8 mouse cellular contexts compared by ENCODE assay signal in the genomic region with DNA sequence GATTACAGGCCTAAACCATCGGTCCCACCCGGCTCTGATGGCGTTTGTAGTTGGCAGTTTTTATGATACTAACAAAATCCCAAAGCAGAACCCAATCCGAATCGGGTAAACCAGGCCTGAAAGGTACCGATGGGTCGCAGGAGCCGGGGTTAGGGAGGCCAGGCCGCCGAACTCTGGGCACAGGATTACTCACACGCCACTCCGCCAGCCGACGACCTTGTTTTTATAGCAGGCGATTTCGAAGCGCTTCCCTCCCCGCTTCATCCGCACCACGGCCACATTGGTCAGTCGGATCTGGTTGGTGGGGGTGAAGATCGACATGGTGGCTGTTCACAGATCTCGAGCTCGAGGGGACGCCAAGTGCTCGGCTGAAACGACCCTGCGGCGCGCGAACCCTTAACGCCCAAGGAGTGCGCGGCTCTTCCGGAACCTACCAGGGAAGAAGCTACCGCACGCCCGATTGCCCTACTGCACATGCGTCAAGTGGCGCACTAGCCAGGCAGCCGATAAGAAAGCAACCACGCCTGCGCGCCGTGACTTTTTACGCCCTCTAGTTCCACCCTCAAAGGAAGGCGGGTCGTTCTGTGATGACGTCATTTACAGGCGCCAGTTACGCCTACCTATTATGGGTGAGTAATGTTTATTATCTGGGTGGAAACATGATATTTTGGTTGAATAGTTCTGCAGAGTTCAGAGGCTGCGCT. TPM values are rescaled to one million over a fixed set of nuclear protein-coding genes. Genes with fewer than 3 reads are reported as not detected.
DNase-seq lines count a peak whose midpoint lies in the region; ATAC-seq and TF ChIP-seq lines count a peak whose summit lies in the region.

A gene (minus strand): TSS at position 514 of the 704 bp plus-strand sequence.
A gene (plus strand): TSS at position 603 of the 704 bp plus-strand sequence.

- H3K4me2 ChIP-seq in embryonic facial prominence, embryonic 14.5 days (ENCODE audit: low read depth, low read length): peak within 1 kb of the TSS; percentile 85
- peak within 1 kb of the TSS; percentile 85 for H3K4me2 ChIP-seq in limb, embryonic 13.5 days (replicated peaks)
- peak within 1 kb of the TSS; percentile 85 for H3K4me2 ChIP-seq in midbrain, embryonic 16.5 days (ENCODE audit: low read length)

- peak; percentile 100 for DNase-seq in 3T3-L1 (ENCODE audit: low read depth, low spot score)
- DNase-seq in adrenal gland, postnatal 4 days (ENCODE audit: low spot score in 2 of 2): peak; percentile 90 to 94
- peak; percentile 99 for DNase-seq in embryonic facial prominence, embryonic 14.5 days (ENCODE audit: low spot score)
- peak; percentile 95 to 98 for DNase-seq in heart, adult 2 months
- peak; percentile 98 to 99 for DNase-seq in kidney, adult 8-10 months
- DNase-seq in spleen, postnatal 10 days (ENCODE audit: low spot score in 2 of 2): peak; percentile 90 to 98

- H3K4me3 ChIP-seq in embryonic facial prominence, embryonic 14.5 days (ENCODE audit: low read depth, low read length): peak within 1 kb of the TSS; percentile 81
- peak within 1 kb of the TSS; percentile 74 for H3K4me3 ChIP-seq in heart, adult 2 months
- peak within 1 kb of the TSS; percentile 77 for H3K4me3 ChIP-seq in limb, embryonic 13.5 days
- peak within 1 kb of the TSS; percentile 80 for H3K4me3 ChIP-seq in midbrain, embryonic 16.5 days (ENCODE audit: low read depth, low read length)

- peak; percentile 84 for TF ChIP-seq EP300 in heart, adult 2 months (IDR thresholded peaks at IDR 0.05; ENCODE audit: insufficient read depth, low read depth, low read length)

- intact Hi-C loops in heart, adult 2 months (cut with DNase I): loop anchor here (2.0 kb wide), 1 partner anchor 32 kb away; no protein-coding TSS in a partner anchor

- TF ChIP-seq CTCF in heart, adult 2 months (IDR thresholded peaks at IDR 0.05): no peak

- under 1% methylated on average over 43 of the region's 52 CpGs for WGBS in embryonic facial prominence, embryonic 14.5 days
- under 1% methylated on average over 52 of the region's 52 CpGs for WGBS in heart, adult 2 months
- under 1% methylated on average over 52 of the region's 52 CpGs for WGBS in limb, embryonic 13.5 days
- WGBS in midbrain, embryonic 16.5 days: under 1% methylated on average over 52 of the region's 52 CpGs

- peak; percentile 91 for ATAC-seq in embryonic facial prominence, embryonic 14.5 days (ENCODE audit: low read depth)
- peak; percentile 84 for ATAC-seq in limb, embryonic 13.5 days (ENCODE audit: low FRiP score, low read depth)
- ATAC-seq in midbrain, embryonic 16.5 days: peak; percentile 91

- TF ChIP-seq POLR2A in heart, adult 2 months (IDR thresholded peaks at IDR 0.05; ENCODE audit: insufficient read depth, low read depth, low read length): peak; percentile 97

- peak within 1 kb of the TSS; percentile 84 for H3K27ac ChIP-seq in embryonic facial prominence, embryonic 14.5 days (replicated peaks; ENCODE audit: low read depth, low read length)
- H3K27ac ChIP-seq in heart, adult 2 months: peak within 1 kb of the TSS; percentile 95
- peak within 1 kb of the TSS; percentile 73; the same call in 1 of the 2 replicates for H3K27ac ChIP-seq in limb, embryonic 13.5 days
- H3K27ac ChIP-seq in midbrain, embryonic 16.5 days (ENCODE audit: low read length): peak within 1 kb of the TSS; percentile 83

- H3K4me1 ChIP-seq in embryonic facial prominence, embryonic 14.5 days (ENCODE audit: control insufficient read depth, insufficient read depth, low read length): peaks cover 6% of the 10 kb centered on the region; the same call in 1 of the 2 replicates
- peaks cover 2% of the 10 kb centered on the region; the same call in 1 of the 2 replicates for H3K4me1 ChIP-seq in heart, adult 2 months (ENCODE audit: control insufficient read depth, insufficient read depth, low read length)
- peaks cover 25% of the 10 kb centered on the region for H3K4me1 ChIP-seq in limb, embryonic 13.5 days
- peaks cover 22% of the 10 kb centered on the region for H3K4me1 ChIP-seq in midbrain, embryonic 16.5 days (ENCODE audit: control insufficient read depth, insufficient read depth, low read length)

- H3K9ac ChIP-seq in embryonic facial prominence, embryonic 14.5 days (ENCODE audit: low read depth, low read length): peak within 1 kb of the TSS; percentile 85
- peak within 1 kb of the TSS; percentile 91 for H3K9ac ChIP-seq in heart, adult 2 months (ENCODE audit: low read depth, low read length)
- peak within 1 kb of the TSS; percentile 89 for H3K9ac ChIP-seq in limb, embryonic 13.5 days
- peak within 1 kb of the TSS; percentile 88 for H3K9ac ChIP-seq in midbrain, embryonic 16.5 days (ENCODE audit: low read depth, low read length)

- H3K79me2 ChIP-seq in heart, adult 2 months (replicated peaks; ENCODE audit: control insufficient read depth, insufficient read depth, low read length): no peaks in the 10 kb centered on the region

- H3K27me3 ChIP-seq in embryonic facial prominence, embryonic 14.5 days (replicated peaks; ENCODE audit: control insufficient read depth, insufficient read depth, low read length): no peaks in the 10 kb centered on the region
- H3K27me3 ChIP-seq in heart, adult 2 months (ENCODE audit: control insufficient read depth, insufficient read depth, low read length): no peaks in the 10 kb centered on the region
- no peaks in the 10 kb centered on the region for H3K27me3 ChIP-seq in limb, embryonic 13.5 days
- no peaks in the 10 kb centered on the region for H3K27me3 ChIP-seq in midbrain, embryonic 16.5 days (ENCODE audit: control insufficient read depth, insufficient read depth, low read depth, low read length)

- no peaks in the 10 kb centered on the region for H3K9me3 ChIP-seq in embryonic facial prominence, embryonic 14.5 days (ENCODE audit: control insufficient read depth, low read length)
- no peaks in the 10 kb centered on the region for H3K9me3 ChIP-seq in limb, embryonic 13.5 days
- no peaks in the 10 kb centered on the region for H3K9me3 ChIP-seq in midbrain, embryonic 16.5 days (replicated peaks; ENCODE audit: control insufficient read depth, low read length, poor library complexity, severe bottlenecking)

- peaks cover 32% of the 10 kb centered on the region for H3K36me3 ChIP-seq in embryonic facial prominence, embryonic 14.5 days (ENCODE audit: control insufficient read depth, insufficient read depth, low read length)
- peaks cover 7% of the 10 kb centered on the region for H3K36me3 ChIP-seq in heart, adult 2 months (ENCODE audit: control insufficient read depth, insufficient read depth, low read length)
- H3K36me3 ChIP-seq in limb, embryonic 13.5 days: peaks cover 34% of the 10 kb centered on the region
- H3K36me3 ChIP-seq in midbrain, embryonic 16.5 days (ENCODE audit: control insufficient read depth, insufficient read depth, low read length): peaks cover 6% of the 10 kb centered on the region; the same call in 1 of the 2 replicates

RNA-seq across cellular contexts. Expression of the first gene that starts in this region (rescaled TPM):
- 10 to 100 TPM; 74.2 to 77.0 TPM for total RNA-seq in adrenal gland, postnatal 4 days (2021)
- 51.7 and 54.3 TPM in 2 replicates for polyA plus RNA-seq in embryonic facial prominence, embryonic 14.5 days (2014; fragmentation: Nextera tagmentation; extraction: Ambion mirVana)
- 10 to 100 TPM; 45.8 to 48.7 TPM for total RNA-seq in heart, adult 2 months (2021)
- 22.0 and 25.4 TPM in 2 replicates for polyA plus RNA-seq in heart, adult 2 months (2012; rRNA removed)
- polyA plus RNA-seq in limb, embryonic 13.5 days (2015; fragmentation: Nextera tagmentation; extraction: Ambion mirVana): 62.4 and 64.3 TPM in 2 replicates
- 52.9 and 54.6 TPM in 2 replicates for polyA plus RNA-seq in midbrain, embryonic 16.5 days (2015; fragmentation: Nextera tagmentation; extraction: Ambion mirVana)

RNA-seq across cellular contexts. Expression of the second gene that starts in this region (rescaled TPM):
- 10 to 100 TPM; 25.3 to 25.7 TPM for total RNA-seq in adrenal gland, postnatal 4 days (2021)
- polyA plus RNA-seq in embryonic facial prominence, embryonic 14.5 days (2014; fragmentation: Nextera tagmentation; extraction: Ambion mirVana): 22.3 and 23.9 TPM in 2 replicates
- 1 to 10 TPM; 7.0 to 9.8 TPM for total RNA-seq in heart, adult 2 months (2021)
- 5.1 and 5.7 TPM in 2 replicates for polyA plus RNA-seq in heart, adult 2 months (2012; rRNA removed)
- 28.2 and 28.4 TPM in 2 replicates for polyA plus RNA-seq in limb, embryonic 13.5 days (2015; fragmentation: Nextera tagmentation; extraction: Ambion mirVana)
- 20.2 and 23.0 TPM in 2 replicates for polyA plus RNA-seq in midbrain, embryonic 16.5 days (2015; fragmentation: Nextera tagmentation; extraction: Ambion mirVana)

Comparison
In these comparisons a context has a peak if more than half of its experiments do, and no peak if none do; other contexts are left out.
1. Peak in every context shown above with its lines: DNase-seq, ATAC-seq, H3K4me3 ChIP-seq and H3K27ac ChIP-seq.